Comparison of ENCODE assay signal across 30 mouse cellular contexts in the genomic region with DNA sequence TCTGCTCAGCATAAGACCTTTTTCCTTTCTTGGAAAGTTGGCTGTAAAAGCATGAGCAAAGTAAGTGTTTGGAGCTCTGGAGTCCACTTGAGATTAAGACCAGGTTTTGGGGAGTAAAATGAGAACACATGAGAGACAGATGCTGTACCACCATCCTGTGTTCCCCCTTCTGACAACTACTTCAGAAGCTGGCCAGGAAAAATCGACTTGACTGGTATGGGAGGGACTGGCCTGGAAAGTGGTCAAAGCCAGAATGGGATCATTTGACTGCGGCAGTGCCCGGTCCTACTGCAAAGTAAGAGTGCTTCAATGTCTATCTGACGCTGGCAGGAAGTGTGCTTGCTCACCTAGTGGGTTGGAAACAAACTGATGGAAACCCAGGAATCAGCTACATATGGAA. TPM values are rescaled to one million over a fixed set of nuclear protein-coding genes. Genes with fewer than 3 reads are reported as not detected.
DNase-seq lines count a peak whose midpoint lies in the region; ATAC-seq lines count a peak whose summit lies in the region.
"Had no signal": no experiment of that assay in that cellular context is flagged by ENCODE, and none has a peak within 500 bp of the region (broad histone marks: within the 10 kb centered on the region; RNA-seq: fewer than 3 reads in every experiment).

No protein-coding gene starts in this region.

- H3K27me3 ChIP-seq in embryonic facial prominence, embryonic 15.5 days = no peaks in the 10 kb centered on the region
- H3K27me3 ChIP-seq in limb, embryonic 15.5 days = no peaks in the 10 kb centered on the region
- no peaks in the 10 kb centered on the region for H3K27me3 ChIP-seq in intestine, embryonic 15.5 days (replicated peaks)
- H3K27me3 ChIP-seq: CH12.LX; embryonic facial prominence, embryonic 12.5 days; heart, embryonic 15.5 days; hindbrain, embryonic 13.5 days had no signal

- no peak overlapping the region for H3K9ac ChIP-seq in embryonic facial prominence, embryonic 15.5 days
- H3K9ac ChIP-seq in limb, embryonic 15.5 days = no peak overlapping the region
- H3K9ac ChIP-seq in intestine, embryonic 15.5 days = no peak overlapping the region
- H3K9ac ChIP-seq: embryonic facial prominence, embryonic 12.5 days; forebrain, postnatal 0 days; heart, embryonic 15.5 days; hindbrain, embryonic 13.5 days had no signal

- peaks cover 26% of the 10 kb centered on the region; the same call in 1 of the 2 replicates for H3K4me1 ChIP-seq in embryonic facial prominence, embryonic 15.5 days
- peaks cover 19% of the 10 kb centered on the region for H3K4me1 ChIP-seq in limb, embryonic 15.5 days
- peaks cover 6% of the 10 kb centered on the region for H3K4me1 ChIP-seq in intestine, embryonic 15.5 days (replicated peaks)
- H3K4me1 ChIP-seq: hindbrain, embryonic 13.5 days had no signal

- 59% methylated on average over 4 of the region's 4 CpGs for WGBS in embryonic facial prominence, embryonic 15.5 days
- WGBS in limb, embryonic 15.5 days = 51% methylated on average over 4 of the region's 4 CpGs
- WGBS in intestine, embryonic 15.5 days = 84% methylated on average over 4 of the region's 4 CpGs

- H3K9me3 ChIP-seq in embryonic facial prominence, embryonic 15.5 days (replicated peaks) = no peaks in the 10 kb centered on the region
- no peaks in the 10 kb centered on the region for H3K9me3 ChIP-seq in limb, embryonic 15.5 days
- no peaks in the 10 kb centered on the region for H3K9me3 ChIP-seq in intestine, embryonic 15.5 days
- H3K9me3 ChIP-seq: embryonic facial prominence, embryonic 12.5 days; G1E; heart, embryonic 15.5 days; hindbrain, embryonic 10.5 days; hindbrain, embryonic 13.5 days had no signal

- 0 out of 2 replicates have a peak, but pooled peaks have one; percentile 54 for ATAC-seq in embryonic facial prominence, embryonic 15.5 days (ENCODE audit: insufficient number of reproducible peaks, low FRiP score, low TSS enrichment, low read depth)
- 0 out of 2 replicates have a peak, but pooled peaks have one; percentile 37 for ATAC-seq in limb, embryonic 15.5 days (ENCODE audit: insufficient number of reproducible peaks, low FRiP score, low TSS enrichment, low read depth)
- ATAC-seq in intestine, embryonic 15.5 days = no peak
- ATAC-seq: activated CD4-positive, CD25-positive, alpha-beta regulatory T cell, adult 4 months; forebrain, embryonic 14.5 days; forebrain, postnatal 0 days; hindbrain, embryonic 16.5 days; intestine, embryonic 16.5 days had no signal

- H3K4me2 ChIP-seq in embryonic facial prominence, embryonic 15.5 days (replicated peaks) = no peak overlapping the region
- no peak overlapping the region for H3K4me2 ChIP-seq in limb, embryonic 15.5 days
- H3K4me2 ChIP-seq in intestine, embryonic 15.5 days (replicated peaks) = no peak overlapping the region
- H3K4me2 ChIP-seq: embryonic facial prominence, embryonic 12.5 days; heart, embryonic 11.5 days; heart, embryonic 15.5 days; hindbrain, embryonic 13.5 days had no signal

- H3K36me3 ChIP-seq in embryonic facial prominence, embryonic 15.5 days = no peaks in the 10 kb centered on the region
- no peaks in the 10 kb centered on the region for H3K36me3 ChIP-seq in limb, embryonic 15.5 days
- H3K36me3 ChIP-seq in intestine, embryonic 15.5 days = no peaks in the 10 kb centered on the region
- H3K36me3 ChIP-seq: embryonic facial prominence, embryonic 12.5 days; G1E; heart, embryonic 15.5 days; hindbrain, embryonic 10.5 days; hindbrain, embryonic 13.5 days had no signal

- peak; percentile 84 for DNase-seq in heart, adult 11 months
- DNase-seq in heart, adult 8-10 months (ENCODE audit: low spot score) = no peak
- peak; percentile 47 for DNase-seq in NIH3T3 (ENCODE audit: low read depth)
- no peak for DNase-seq in urinary bladder, adult 2 months (ENCODE audit: low spot score)
- DNase-seq: adrenal gland, adult 8-10 months; adrenal gland, postnatal 25 days; B cell, adult 2 months; cerebellum, adult 18-20 months; cerebellum, adult 9-10 months; cerebellum, postnatal 14 days; forebrain, postnatal 0 days; gastrocnemius, adult 2 months; gastrocnemius, postnatal 14 days; heart, adult 2 months; heart, postnatal 10 days; heart, postnatal 36 days had no signal

- no peak overlapping the region for H3K4me3 ChIP-seq in embryonic facial prominence, embryonic 15.5 days (replicated peaks)
- no peak overlapping the region for H3K4me3 ChIP-seq in limb, embryonic 15.5 days
- H3K4me3 ChIP-seq in intestine, embryonic 15.5 days (replicated peaks) = no peak overlapping the region
- H3K4me3 ChIP-seq: embryonic facial prominence, embryonic 12.5 days; gastrocnemius, adult 2 months; heart, adult 2 months; heart, embryonic 15.5 days; hindbrain, embryonic 10.5 days; hindbrain, embryonic 13.5 days had no signal

- 0 out of 2 replicates have a peak overlapping the region, but pooled peaks have one; percentile 34 for H3K27ac ChIP-seq in embryonic facial prominence, embryonic 15.5 days (replicated peaks)
- peak overlapping the region; percentile 43; the same call in 1 of the 2 replicates for H3K27ac ChIP-seq in limb, embryonic 15.5 days
- H3K27ac ChIP-seq in intestine, embryonic 15.5 days = no peak overlapping the region
- H3K27ac ChIP-seq: embryonic facial prominence, embryonic 12.5 days; gastrocnemius, adult 2 months; heart, adult 2 months; heart, embryonic 15.5 days; hindbrain, embryonic 10.5 days; hindbrain, embryonic 13.5 days had no signal

RNA-seq across cellular contexts. Expression of gene Ccn2, which starts 6.4 kb away (rescaled TPM):
- 100 to 1,000 TPM in 1 of 4 experiments, 10 to 100 TPM in 3; 53.9 to 107 (median 63.8) TPM for total RNA-seq in heart, adult 8-10 months (2022)
- polyA plus RNA-seq in embryonic facial prominence, embryonic 15.5 days (2015; fragmentation: Nextera tagmentation; extraction: Ambion mirVana) = 21.8 and 22.3 TPM in 2 replicates
- polyA plus RNA-seq in limb, embryonic 15.5 days (2015; fragmentation: Nextera tagmentation; extraction: Ambion mirVana) = 19.1 and 20.8 TPM in 2 replicates
- 51.3 and 115 TPM in 2 replicates for polyA plus RNA-seq in urinary bladder, adult 2 months (2012; rRNA removed)
- polyA plus RNA-seq in intestine, embryonic 15.5 days (2015; fragmentation: Nextera tagmentation; extraction: Ambion mirVana) = 9.3 and 10.1 TPM in 2 replicates
- total RNA-seq: CH12.LX had no signal
- polyA plus RNA-seq: activated CD4-positive, CD25-positive, alpha-beta regulatory T cell, adult 4 months; G1E had no signal

Comparison
In these comparisons a context has a peak if more than half of its experiments do, and no peak if none do; other contexts are left out.
1. DNase-seq: peak in heart, adult 11 months (single experiment) and NIH3T3 (single experiment); none in heart, adult 8-10 months (single experiment) and urinary bladder, adult 2 months (single experiment).